Mouse (Mus musculus): ENCODE measurements around the gene S100a16.

S100a16 gene

GRCm38 (mm10) chr3:90537141-90537904 is at the start of gene S100a16:
Gene S100a16, plus strand, starts transcription at chr3:90537254.
- DNase-seq (ENCODE audit: low spot score) = peak; percentile 74

DNA sequence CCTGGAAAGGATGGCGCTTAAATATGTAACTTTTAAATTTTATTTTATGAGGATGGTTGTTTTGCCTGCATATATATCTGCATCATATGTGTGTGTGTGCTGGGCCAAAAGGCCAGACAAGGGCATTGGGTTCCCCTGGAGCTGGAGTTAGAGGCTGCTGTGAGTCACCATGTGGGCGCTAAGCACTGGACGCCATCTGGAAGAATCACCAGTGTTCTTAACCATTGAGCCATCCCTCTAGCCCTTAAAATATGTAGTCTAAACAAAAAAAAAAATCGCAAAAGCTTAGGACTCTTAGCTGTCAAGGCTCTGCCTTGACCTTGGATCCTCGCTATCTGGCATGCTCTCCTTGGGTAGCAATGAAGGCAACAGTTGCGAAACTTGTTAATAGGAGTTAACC is 48.5 kb upstream of the S100a16 start:
- DNase-seq (ENCODE audit: low spot score) = no peak

DNA sequence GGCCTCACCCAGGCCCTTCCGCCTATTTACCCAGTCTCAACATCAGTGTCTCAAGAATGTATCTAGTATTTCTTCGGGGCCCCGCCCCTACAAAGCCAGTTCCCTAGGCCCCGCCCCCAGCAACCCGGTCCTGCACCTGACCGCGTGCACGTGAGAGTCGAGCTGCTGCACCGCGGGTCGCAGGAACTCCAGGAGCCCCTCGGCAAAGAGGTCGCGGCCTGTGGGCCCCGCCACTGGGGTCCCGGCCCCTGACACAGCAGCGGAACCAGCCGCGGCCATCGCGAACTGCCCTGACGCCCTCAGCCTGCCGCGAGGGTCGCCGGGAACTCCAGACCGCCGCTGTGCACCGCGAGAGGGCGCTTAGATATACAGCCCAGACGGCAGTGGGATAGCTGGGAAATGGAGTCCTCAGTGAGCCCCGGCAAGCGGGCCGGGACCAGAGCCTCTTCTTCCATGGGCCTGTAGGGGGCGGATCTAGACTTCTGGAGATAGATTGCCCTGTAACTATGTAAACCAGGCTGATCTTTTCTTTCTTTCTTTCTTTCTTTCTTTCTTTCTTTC is 46.3 kb upstream of the S100a16 start, which contains the start of gene Snapin:
Gene Snapin, minus strand, starts transcription at position 338 of the 561 bp plus-strand sequence.
- DNase-seq (ENCODE audit: low spot score) = peak; percentile 96

GRCm38 (mm10) chr3:90491350-90491749 is 45.7 kb upstream of the S100a16 start:
- peak; percentile 35 for DNase-seq (ENCODE audit: low spot score)

GRCm38 (mm10) chr3:90493831-90494540 is 43.1 kb upstream of the S100a16 start:
- no peak for DNase-seq (ENCODE audit: low spot score)

GRCm38 (mm10) chr3:90495850-90496525 is 41.1 kb upstream of the S100a16 start:
- DNase-seq (ENCODE audit: low spot score) = no peak

GRCm38 (mm10) chr3:90497597-90497996 is 39.5 kb upstream of the S100a16 start:
- no peak for DNase-seq (ENCODE audit: low spot score)

- DNase-seq (ENCODE audit: low spot score) = no peak
Observed at GRCm38 (mm10) chr3:90503444-90503843, 33.6 kb upstream of the S100a16 start.

DNA sequence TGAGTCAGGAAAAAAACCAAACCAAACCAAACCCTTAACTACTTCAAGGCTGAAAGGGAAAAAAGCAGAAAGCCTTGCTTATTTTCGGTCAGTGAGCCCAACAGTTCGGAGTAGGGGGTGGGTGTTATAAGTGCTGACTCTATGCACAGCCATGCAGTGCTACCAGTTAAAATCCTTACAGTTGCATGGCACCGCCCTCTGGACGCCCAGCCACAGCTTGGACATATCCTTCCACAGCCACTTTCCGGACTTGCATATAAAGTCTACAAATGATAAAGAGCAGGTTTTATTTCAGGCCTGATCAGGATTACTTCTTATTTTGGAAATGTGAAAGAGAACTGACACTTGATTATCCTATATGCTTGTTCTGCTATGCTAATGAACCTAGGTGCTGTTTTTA is 31.8 kb upstream of the S100a16 start:
- no peak for DNase-seq (ENCODE audit: low spot score)

- no peak for DNase-seq (ENCODE audit: low spot score)
Observed at GRCm38 (mm10) chr3:90506362-90506761, 30.7 kb upstream of the S100a16 start.

DNA sequence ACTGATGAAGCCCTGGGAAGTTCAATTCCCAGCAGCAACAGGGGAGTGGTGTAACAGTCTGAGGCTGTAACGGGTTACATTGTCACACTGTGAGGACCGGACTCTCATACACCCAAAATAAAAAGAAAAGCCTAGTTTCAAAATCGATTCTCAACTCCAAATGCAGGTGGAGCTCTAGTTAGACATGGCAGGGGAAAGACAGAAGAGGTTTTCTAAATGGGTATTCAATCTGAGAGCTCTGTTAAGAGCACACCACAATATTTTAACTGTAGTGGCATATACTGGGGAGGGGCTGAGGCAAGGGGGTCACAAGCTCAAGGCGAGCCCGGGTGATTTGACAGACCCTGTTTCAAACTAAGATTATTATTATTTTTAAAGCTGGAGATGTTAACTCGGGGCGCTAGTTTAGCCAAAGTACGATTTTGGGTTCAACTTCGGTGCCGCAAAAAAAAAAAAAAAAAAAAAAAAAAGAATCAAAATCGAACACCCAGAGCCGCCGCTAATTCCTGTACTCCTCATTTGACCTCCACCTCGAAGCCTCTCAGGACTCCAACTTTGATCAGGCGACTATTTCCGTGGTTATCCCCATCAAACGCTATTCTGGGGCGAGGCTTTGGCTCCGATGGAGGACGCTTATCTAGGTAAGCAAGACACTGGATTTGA is 28.6 kb upstream of the S100a16 start:
- DNase-seq (ENCODE audit: low spot score) = peak; percentile 47

DNA sequence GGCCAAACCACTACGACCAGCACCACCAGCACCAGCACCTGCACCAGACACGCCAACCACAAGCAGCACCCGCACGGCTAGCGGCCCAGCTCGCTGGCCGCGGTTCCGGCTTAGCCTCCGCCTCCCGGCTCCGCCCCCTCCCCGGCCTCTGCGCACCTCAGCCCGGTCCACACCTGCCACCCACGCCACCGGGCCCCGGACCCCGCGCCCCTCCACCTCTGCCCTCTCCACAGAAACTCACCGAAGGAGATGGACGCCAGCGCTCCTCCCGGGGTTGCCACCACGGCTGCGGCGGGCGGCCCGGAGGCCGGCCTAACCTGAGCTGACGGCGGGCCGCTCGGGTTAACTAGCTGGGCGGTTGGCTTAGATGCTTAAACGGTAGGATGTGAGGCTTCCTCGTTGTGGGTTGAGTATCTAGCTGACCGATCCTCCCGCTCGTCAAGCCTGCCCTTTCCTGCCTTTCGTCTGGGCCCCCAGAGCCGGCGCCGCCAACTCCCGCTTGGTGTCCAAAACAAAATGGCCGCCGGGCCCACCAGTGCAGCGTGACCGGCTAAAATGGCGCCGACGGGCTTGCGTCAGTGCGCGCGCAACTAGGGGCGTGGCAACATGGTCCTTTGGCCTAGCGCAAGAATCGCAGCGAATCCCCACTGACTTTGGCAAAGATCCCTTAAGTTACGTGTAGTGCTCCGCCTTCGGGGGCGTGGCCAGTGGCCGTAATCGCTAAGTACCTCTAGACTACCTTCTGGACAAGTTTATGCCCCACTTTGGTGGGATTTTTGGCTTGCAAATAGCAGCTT is 27.9 kb upstream of the S100a16 start, which contains the start of gene Chtop:
Gene Chtop, minus strand, starts transcription at position 549 of the 797 bp plus-strand sequence.
- DNase-seq (ENCODE audit: low spot score) = peak; percentile 100

GRCm38 (mm10) chr3:90509747-90510123 is 27.3 kb upstream of the S100a16 start:
- DNase-seq (ENCODE audit: low spot score) = no peak

- no peak for DNase-seq (ENCODE audit: low spot score)
Observed at GRCm38 (mm10) chr3:90512276-90512675, 24.8 kb upstream of the S100a16 start.

GRCm38 (mm10) chr3:90512948-90513642 is 24.0 kb upstream of the S100a16 start:
- DNase-seq (ENCODE audit: low spot score) = no peak

GRCm38 (mm10) chr3:90513796-90514590 is 23.1 kb upstream of the S100a16 start, which contains the start of the genes S100a1 and S100a13:
Gene S100a1, minus strand, starts transcription at chr3:90514392.
Gene S100a13, plus strand, starts transcription at chr3:90514435.
- DNase-seq (ENCODE audit: low spot score) = peak; percentile 81

DNA sequence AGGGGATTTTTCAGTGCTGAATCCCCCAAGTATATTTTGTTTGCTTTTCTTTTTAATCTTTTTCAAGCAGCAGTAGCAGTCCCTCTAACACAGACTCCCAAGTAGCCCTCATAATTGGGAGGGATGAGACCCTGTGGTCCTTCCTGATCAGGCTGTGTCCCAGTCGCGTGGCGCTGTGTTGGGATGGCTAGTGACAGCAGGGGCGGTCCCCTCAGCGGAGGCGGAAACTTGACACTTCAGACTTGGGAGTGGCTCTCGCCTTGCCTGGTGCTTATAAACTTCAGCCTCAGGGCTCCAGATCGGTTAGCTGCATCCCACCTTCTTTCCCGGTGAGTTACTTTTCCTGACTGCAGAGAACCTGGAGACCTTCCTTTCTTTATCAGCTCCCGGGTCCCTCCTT is 22.4 kb upstream of the S100a16 start:
- peak; percentile 71 for DNase-seq (ENCODE audit: low spot score)

DNA sequence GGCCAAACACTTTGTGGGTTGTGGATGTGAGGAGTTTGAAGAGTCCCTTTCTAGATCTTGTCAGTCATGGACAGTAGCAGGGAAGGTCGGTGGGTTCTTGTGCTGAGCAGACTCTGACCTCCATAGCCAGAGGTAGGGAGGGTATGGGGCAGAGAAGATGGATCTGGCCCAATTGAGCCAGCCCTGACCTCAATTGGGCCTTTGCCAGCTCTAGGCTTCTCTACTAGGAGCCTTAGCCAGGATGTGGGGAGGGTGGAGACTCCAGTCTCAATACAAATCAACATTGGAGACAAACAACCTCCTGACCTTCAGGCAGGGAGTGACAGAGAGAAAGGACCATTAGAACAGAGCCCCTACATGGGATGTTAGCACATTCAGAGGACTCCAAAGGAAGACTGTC is 21.8 kb upstream of the S100a16 start:
- DNase-seq (ENCODE audit: low spot score) = peak; percentile 27

GRCm38 (mm10) chr3:90515789-90516188 is 21.3 kb upstream of the S100a16 start:
- DNase-seq (ENCODE audit: low spot score) = no peak

Data from MN1 (cell line).